Mouse (Mus musculus) Patski (cell line): ENCODE results near the gene Mmd2. TPM values are rescaled to one million over a fixed set of nuclear protein-coding genes. Genes with fewer than 3 reads are reported as not detected.

Source experiments
- ATAC-seq: fragments of 100-300 bp; one replicate; pipeline ENCODE4 v1.8.0; 2021
- CTCF ChIA-PET: fragments of 350-600 bp; sonication (Branson Sonifier 250); formaldehyde crosslinking; loops from one replicate; lab custom pipeline; 2022; ENCODE audit warnings: inconsistent platforms; lab: Charles Lee
- POLR2A ChIA-PET: fragments of 350-600 bp; sonication (Branson Sonifier 250); formaldehyde crosslinking; loops from one replicate; lab custom pipeline; 2022; ENCODE audit warnings: antibody characterized with exemption, inconsistent platforms; lab: Charles Lee
- DNase-seq: peaks from one replicate; pipeline ENCODE4 v3.0.0-alpha.2; 2011; ENCODE audit warnings: low read depth, low spot score
- H3K27me3 ChIP-seq: fragments of 371-371 bp; one replicate; pipeline ENCODE4 v1.5.1; 2021
- CTCF ChIP-seq: fragments of 100-300 bp; IDR thresholded peaks from one replicate; pipeline ENCODE4 v1.5.1; 2021
- in situ Hi-C: fragments of 300-500 bp; cut with MboI; formaldehyde crosslinking; loops from 3 replicates; pipeline ENCODE4 v1.11.1; 2018; ENCODE audit warnings: low pct_unique_long_range_greater_than_20kb, mixed read lengths
- polyA plus RNA-seq: library from polyadenylated mRNA; unstranded; gene quantifications from one replicate; pipeline ENCODE4 v1.2.3, GENCODE M21; 2021

Mmd2 gene
- polyA plus RNA-seq, 1 experiment from 2014 or later = not detected

GRCm38 (mm10) chr5:142576832-142577231 lies 31.8 kb downstream of the Mmd2 start:
- H3K27me3 ChIP-seq = no peaks in the 10 kb centered on the region
- no peak for DNase-seq
- no peak for ATAC-seq
- CTCF ChIA-PET = no interaction called here
- TF ChIP-seq CTCF = no peak
- in situ Hi-C loops = loop anchor here (5.0 kb wide), 1 partner anchor 40 kb away; no protein-coding TSS in a partner anchor
- POLR2A ChIA-PET = no interaction called here

GRCm38 (mm10) chr5:142574323-142575057 lies 34.1 kb downstream of the Mmd2 start:
- in situ Hi-C loops = loop anchor here (5.0 kb wide), 1 partner anchor 43 kb away; no protein-coding TSS in a partner anchor
- H3K27me3 ChIP-seq = no peaks in the 10 kb centered on the region
- TF ChIP-seq CTCF = no peak
- no peak for ATAC-seq
- no peak for DNase-seq
- CTCF ChIA-PET = no interaction called here
- POLR2A ChIA-PET = no interaction called here

GRCm38 (mm10) chr5:142564606-142565005 lies 44.0 kb downstream of the Mmd2 start:
- TF ChIP-seq CTCF = no peak
- CTCF ChIA-PET = no interaction called here
- DNase-seq (no peak), ATAC-seq (no peak)
- in situ Hi-C loops = loop anchor here (10.0 kb wide), 2 partner anchors 150 to 310 kb away; no protein-coding TSS in a partner anchor
- POLR2A ChIA-PET = no interaction called here
- H3K27me3 ChIP-seq = peaks cover 4% of the 10 kb centered on the region

- ATAC-seq (no peak), DNase-seq (no peak)
- CTCF ChIA-PET = no interaction called here
- TF ChIP-seq CTCF = no peak
- in situ Hi-C loops = loop anchor here (10.0 kb wide), 2 partner anchors 155 to 315 kb away; no protein-coding TSS in a partner anchor
- POLR2A ChIA-PET = no interaction called here
- H3K27me3 ChIP-seq = peaks cover 4% of the 10 kb centered on the region
Observed at GRCm38 (mm10) chr5:142560261-142560660, 48.3 kb downstream of the Mmd2 start.

GRCm38 (mm10) chr5:142557397-142558067 lies 51.1 kb downstream of the Mmd2 start:
- ATAC-seq = peak; percentile 51
- H3K27me3 ChIP-seq = no peaks in the 10 kb centered on the region
- ChIA-PET CTCF (interaction anchor here (0.7 to 1.3 kb wide), 2 partner anchors 51 to 59 kb away, joined by 3 read pairs; no protein-coding TSS in a partner anchor), POLR2A (no interaction called here)
- in situ Hi-C loops = no loop called here
- peak; percentile 85 for TF ChIP-seq CTCF
- no peak for DNase-seq

GRCm38 (mm10) chr5:142556721-142557120 lies 51.9 kb downstream of the Mmd2 start:
- in situ Hi-C loops = no loop called here
- no peak for DNase-seq
- H3K27me3 ChIP-seq = no peaks in the 10 kb centered on the region
- ATAC-seq = no peak
- CTCF ChIA-PET = interaction anchor here (0.7 to 1.3 kb wide), 2 partner anchors 51 to 58 kb away, joined by 3 read pairs; no protein-coding TSS in a partner anchor
- TF ChIP-seq CTCF = no peak
- POLR2A ChIA-PET = no interaction called here

GRCm38 (mm10) chr5:142555866-142556265 lies 52.7 kb downstream of the Mmd2 start:
- ATAC-seq (no peak), DNase-seq (no peak)
- H3K27me3 ChIP-seq = no peaks in the 10 kb centered on the region
- no peak for TF ChIP-seq CTCF
- in situ Hi-C loops = no loop called here
- ChIA-PET POLR2A (no interaction called here), CTCF (interaction anchor here (1.6 to 1.9 kb wide), 2 partner anchors 11 to 51 kb away, joined by 3 to 6 read pairs; no protein-coding TSS in a partner anchor)

- DNase-seq (peak; percentile 90), ATAC-seq (peak; percentile 92)
- TF ChIP-seq CTCF = peak; percentile 100
- ChIA-PET POLR2A (interaction anchor here (0.9 to 1.4 kb wide), 3 partner anchors 41 to 110 kb away, joined by 3 to 5 read pairs (median 4); no protein-coding TSS in a partner anchor), CTCF (interaction anchor here (0.7 to 4.2 kb wide), 13 partner anchors 13 to 99 kb away, joined by 3 to 34 read pairs (median 4); no protein-coding TSS in a partner anchor)
- no peaks in the 10 kb centered on the region for H3K27me3 ChIP-seq
- in situ Hi-C loops = no loop called here
Observed at GRCm38 (mm10) chr5:142550706-142551652, 57.6 kb downstream of the Mmd2 start, which contains the start of gene Radil. TSS of gene Radil (minus strand) at chr5:142551098.

- POLR2A ChIA-PET = interaction anchor here (0.9 to 1.4 kb wide), 3 partner anchors 41 to 109 kb away, joined by 3 to 5 read pairs (median 4); no protein-coding TSS in a partner anchor
- no peak for TF ChIP-seq CTCF
- no peak for DNase-seq
- no peaks in the 10 kb centered on the region for H3K27me3 ChIP-seq
- ATAC-seq = no peak
- in situ Hi-C loops = loop anchor here (5.0 to 10.0 kb wide), 2 partner anchors 48 to 65 kb away; no protein-coding TSS in a partner anchor
- CTCF ChIA-PET = interaction anchor here (0.6 to 4.2 kb wide), 14 partner anchors 13 to 100 kb away, joined by 3 to 34 read pairs (median 4); no protein-coding TSS in a partner anchor
Observed at GRCm38 (mm10) chr5:142549961-142550705, 58.5 kb downstream of the Mmd2 start.
